Mouse (Mus musculus) ES-E14 (cell line): ENCODE measurements around the gene Tpgs1. TPM values are rescaled to one million over a fixed set of nuclear protein-coding genes. Genes with fewer than 3 reads are reported as not detected.
A peak's percentile ranks its signal among the peaks of the same experiment; 100 is the strongest.

ENCODE experiments used
- DNase-seq: peaks from one replicate; pipeline ENCODE4 v3.0.0-alpha.2; 2013; ENCODE audit warnings: low read depth, low spot score
- H3K27ac ChIP-seq: 2 replicates; pipeline ENCODE4 v1.5.1; 2012; ENCODE audit warnings: low read depth, mild to moderate bottlenecking, low read length, moderate library complexity, mixed read lengths; ENCODE audit not compliant: poor library complexity, insufficient read depth, severe bottlenecking
- H3K36me3 ChIP-seq: 2 replicates; pipeline ENCODE4 v1.6.1; 2012; ENCODE audit warnings: mild to moderate bottlenecking, low read length, moderate library complexity, mixed read lengths; ENCODE audit not compliant: control insufficient read depth, poor library complexity, insufficient read depth, severe bottlenecking
- H3K4me1 ChIP-seq, 2 experiments: fragments of 150-350 bp in 1 of 2; sonication (generic) in 1 of 2; 2 replicates each; pipeline ENCODE4 v1.6.1; 2012; ENCODE audit warnings: low read length in 2 of 2, mild to moderate bottlenecking in 1 of 2, mixed read lengths in 1 of 2; ENCODE audit not compliant: control insufficient read depth in 2 of 2, insufficient read depth in 2 of 2, poor library complexity in 1 of 2
- H3K4me3 ChIP-seq, 2 experiments: fragments of 150-350 bp in 1 of 2; sonication (generic) in 1 of 2; 2 replicates each; pipeline ENCODE4 v1.5.1; 2012; ENCODE audit warnings: low read length in 2 of 2, low read depth in 1 of 2, mild to moderate bottlenecking in 1 of 2, mixed read lengths in 1 of 2; ENCODE audit not compliant: insufficient read depth in 1 of 2, poor library complexity in 1 of 2, severe bottlenecking in 1 of 2
- H3K9ac ChIP-seq: 2 replicates; pipeline ENCODE4 v1.6.1; 2012; ENCODE audit warnings: low read depth, mild to moderate bottlenecking, low read length, mixed read lengths; ENCODE audit not compliant: poor library complexity, insufficient read depth, severe bottlenecking
- H3K9me3 ChIP-seq: fragments of 150-350 bp; sonication (generic); 2 replicates; pipeline ENCODE4 v1.6.1; 2012; ENCODE audit warnings: low read depth, mild to moderate bottlenecking, low read length; ENCODE audit not compliant: control insufficient read depth, insufficient read depth
- CHD2 ChIP-seq: IDR thresholded peaks from 2 replicates; pipeline ENCODE4 v1.6.1; 2014; ENCODE audit warnings: mild to moderate bottlenecking, low read depth, low read length, inconsistent platforms
- HCFC1 ChIP-seq: IDR thresholded peaks from 2 replicates; pipeline ENCODE4 v1.6.1; 2012; ENCODE audit warnings: low read length, inconsistent platforms, borderline replicate concordance; ENCODE audit not compliant: insufficient read depth
- MAFK ChIP-seq: IDR thresholded peaks from 2 replicates; pipeline ENCODE4 v1.6.1; 2014; ENCODE audit warnings: mild to moderate bottlenecking, low read depth, low read length, inconsistent platforms; ENCODE audit not compliant: insufficient read depth
- ZC3H11A ChIP-seq: IDR thresholded peaks from 2 replicates; pipeline ENCODE4 v1.6.1; 2012; ENCODE audit warnings: low read depth, mild to moderate bottlenecking, inconsistent platforms, low read length, borderline replicate concordance
- ZNF384 ChIP-seq: IDR thresholded peaks from 2 replicates; pipeline ENCODE4 v1.6.1; 2012; ENCODE audit warnings: low read depth, low read length, inconsistent platforms
- in situ Hi-C, 2 experiments: fragments of 600-800 bp; cut with MboI; formaldehyde crosslinking; loops; one replicate each; pipeline ENCODE4 v1.15.1; 2025; ENCODE audit warnings: low sequenced_read_pairs in 2 of 2, inconsistent platforms in 1 of 2; ENCODE audit not compliant: unreplicated experiment in 2 of 2
- total RNA-seq: library from RNA; depleted of rRNA; stranded (reverse); fragments of 300-350 nt; gene quantifications from 2 replicates; pipeline ENCODE4 v1.2.3, GENCODE M21; 2012

Tpgs1 gene
- total RNA-seq, 1 experiment: 29.9 TPM

DNA sequence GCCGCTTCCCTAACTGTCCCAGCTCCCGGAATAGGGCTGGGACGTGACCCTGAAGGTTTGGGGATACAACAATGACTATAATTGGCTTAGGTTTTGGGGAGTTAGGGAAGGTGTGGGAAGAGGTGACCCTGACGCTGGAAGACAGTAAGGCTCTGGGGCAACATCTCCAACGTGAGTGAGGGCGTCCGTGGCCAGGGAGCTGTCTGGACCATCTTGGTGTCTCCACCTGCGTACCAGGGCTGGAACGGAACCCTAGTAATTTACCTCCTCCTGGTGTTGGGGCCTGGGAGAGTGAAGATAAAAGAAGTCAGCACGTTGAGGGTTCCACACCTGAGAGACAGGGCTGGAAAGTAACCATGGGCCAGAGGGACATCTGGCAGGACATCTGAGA is 35.8 kb downstream of the Tpgs1 start:
- peak overlapping the region; percentile 93 for H3K9ac ChIP-seq
- peaks cover 26% of the 10 kb centered on the region for H3K36me3 ChIP-seq
- peak overlapping the region; percentile 84 to 98 for H3K4me3 ChIP-seq
- no peaks in the 10 kb centered on the region for H3K9me3 ChIP-seq
- TF ChIP-seq ZNF384 (no peak), CHD2 (no peak), HCFC1 (no peak)
- no peak for DNase-seq
- no peak overlapping the region for H3K27ac ChIP-seq
- H3K4me1 ChIP-seq: peaks cover 9 to 23% of the 10 kb centered on the region in 2 experiments; a peak in 3 of 4 replicates
- in situ Hi-C loops: no loop called here

DNA sequence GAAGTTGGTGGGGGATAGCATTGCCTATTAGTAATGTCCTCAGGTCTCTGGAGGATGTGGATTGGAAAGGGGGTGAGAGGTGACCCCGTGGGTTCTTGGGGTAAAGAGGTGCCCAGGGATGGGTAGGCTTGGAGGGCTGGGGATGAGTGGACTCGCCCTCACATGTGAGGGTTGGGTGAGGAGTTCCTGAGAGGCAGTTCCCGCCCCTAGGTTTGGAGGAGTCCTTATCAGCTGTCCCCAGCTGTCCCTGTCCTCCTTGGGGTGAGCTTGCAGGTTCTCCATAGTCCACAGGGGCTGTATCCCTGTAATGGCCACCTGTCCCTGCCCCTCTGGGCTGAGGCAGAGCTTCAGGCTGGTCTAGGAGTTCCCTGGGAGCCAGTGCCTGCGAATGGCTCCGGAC is 36.8 kb downstream of the Tpgs1 start:
- TF ChIP-seq MAFK (no peak), HCFC1 (no peak), ZC3H11A (no peak), ZNF384 (no peak), CHD2 (no peak)
- Histone ChIP-seq H3K9ac (peak overlapping the region; percentile 44), H3K9me3 (no peaks in the 10 kb centered on the region), H3K36me3 (peaks cover 35% of the 10 kb centered on the region), H3K4me1 (peaks cover 9 to 22% of the 10 kb centered on the region in 2 experiments; a peak in 3 of 4 replicates), H3K27ac (no peak overlapping the region), H3K4me3 (peak overlapping the region; percentile 5 to 15; a peak in 1 of 4 replicates)
- no peak for DNase-seq
- in situ Hi-C loops: no loop called here

DNA sequence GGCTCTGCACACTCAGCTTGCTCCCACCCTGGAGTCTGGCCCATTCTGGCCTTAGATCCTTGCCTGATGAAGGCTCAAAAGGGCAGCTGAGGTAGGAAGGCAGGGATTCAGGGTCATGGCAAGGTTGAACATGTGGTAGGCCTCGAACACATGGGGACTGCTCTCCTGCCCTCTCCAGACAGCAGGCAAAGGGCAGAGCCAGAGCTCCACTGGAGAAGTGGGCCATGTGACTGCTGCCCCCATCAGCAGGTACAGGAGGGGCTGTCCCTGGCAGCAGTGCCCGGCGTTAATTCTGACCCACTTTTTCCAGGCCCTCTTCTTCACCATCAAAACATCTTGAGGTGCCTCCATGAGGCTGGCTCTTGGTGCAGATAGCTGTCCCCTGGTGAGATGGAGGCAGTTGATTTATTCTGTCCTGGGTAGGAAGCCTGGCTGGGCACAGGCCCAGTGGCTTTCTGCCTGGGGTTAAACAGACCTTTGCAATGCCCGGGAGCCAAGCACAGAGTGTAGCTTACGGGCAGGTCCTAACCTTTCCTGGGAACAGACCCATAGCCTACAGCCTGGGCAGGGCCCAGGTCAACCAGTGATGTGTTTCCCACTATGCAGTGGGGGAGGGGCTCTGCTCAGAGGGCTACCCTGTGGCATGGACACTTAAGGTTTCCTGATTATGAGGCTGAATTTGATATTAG is 37.4 kb downstream of the Tpgs1 start:
- peak overlapping the region; percentile 15 to 20; a peak in 1 of 4 replicates for H3K4me3 ChIP-seq
- no peaks in the 10 kb centered on the region for H3K9me3 ChIP-seq
- DNase-seq: no peak
- H3K27ac ChIP-seq: no peak overlapping the region
- in situ Hi-C loops: no loop called here
- peaks cover 9 to 22% of the 10 kb centered on the region in 2 experiments; a peak in 3 of 4 replicates for H3K4me1 ChIP-seq
- TF ChIP-seq MAFK: no peak
- TF ChIP-seq CHD2: no peak
- TF ChIP-seq ZNF384: no peak
- no peak for TF ChIP-seq HCFC1
- TF ChIP-seq ZC3H11A: no peak
- peak overlapping the region; percentile 44 for H3K9ac ChIP-seq
- peaks cover 41% of the 10 kb centered on the region for H3K36me3 ChIP-seq

DNA sequence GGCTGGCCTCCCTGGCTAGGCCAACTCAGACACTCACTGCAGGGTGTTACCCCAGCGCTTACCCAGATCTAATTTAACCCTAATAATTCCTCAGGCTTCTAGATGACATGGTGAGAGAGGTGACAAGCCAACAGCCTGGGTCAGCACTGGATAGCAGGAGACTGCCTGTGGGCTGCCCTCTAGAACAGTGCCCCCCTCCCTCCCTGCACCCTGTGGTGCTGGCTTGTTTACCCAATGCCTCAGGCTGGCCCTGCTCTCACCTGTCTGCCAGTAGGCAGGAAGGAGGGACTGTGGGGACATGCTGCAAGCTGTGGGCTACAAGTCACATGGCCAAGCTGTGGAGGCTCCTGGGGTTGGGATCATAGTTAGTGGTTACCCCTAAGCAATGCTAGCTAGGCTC is 38.0 kb downstream of the Tpgs1 start:
- Histone ChIP-seq H3K4me1 (peaks cover 9 to 22% of the 10 kb centered on the region in 2 experiments; a peak in 3 of 4 replicates), H3K9ac (peak overlapping the region; percentile 24; the same call in 1 of the 2 replicates), H3K4me3 (peak overlapping the region; percentile 4 to 20; a peak in 1 of 4 replicates), H3K27ac (peak overlapping the region; percentile 7; the same call in 1 of the 2 replicates), H3K9me3 (no peaks in the 10 kb centered on the region), H3K36me3 (peaks cover 45% of the 10 kb centered on the region)
- in situ Hi-C loops: no loop called here
- no peak for DNase-seq
- no peak for TF ChIP-seq ZNF384
- no peak for TF ChIP-seq ZC3H11A
- no peak for TF ChIP-seq HCFC1
- TF ChIP-seq MAFK: no peak
- no peak for TF ChIP-seq CHD2
